Mouse (Mus musculus) T-cell, adult 2 months (primary cell): Measurements from ENCODE around the gene Rhbg.

Experiments
- DNase-seq: peaks from one replicate; pipeline ENCODE4 v3.0.0; 2022; ENCODE audit warnings: low spot score

Gene Rhbg

GRCm38 (mm10) chr3:88206901-88207371 is 47.6 kb downstream of the Rhbg start:
- DNase-seq: no peak

DNA sequence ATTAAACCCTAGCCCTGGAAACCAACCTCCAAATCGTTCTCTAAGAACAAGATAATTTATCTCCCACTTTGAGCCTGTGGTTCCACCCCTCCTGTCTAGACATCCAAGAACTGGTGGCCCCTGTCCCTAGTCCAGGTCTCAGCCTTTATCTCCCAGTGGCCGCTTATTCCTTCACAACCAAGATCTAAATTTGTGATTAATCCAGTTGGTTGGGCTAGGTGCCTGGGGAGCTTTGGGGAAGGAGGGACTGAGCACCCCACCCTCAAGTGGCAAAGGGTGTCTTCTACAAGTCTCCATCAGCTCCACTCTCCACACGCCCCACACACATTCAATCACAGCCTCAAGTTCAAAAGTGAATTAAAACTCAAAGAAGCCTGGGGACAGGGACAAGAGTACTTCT is 48.0 kb downstream of the Rhbg start:
- no peak for DNase-seq

- DNase-seq: no peak
These were observed 48.7 kb downstream of the Rhbg start for GRCm38 (mm10) chr3:88205563-88206491.

DNA sequence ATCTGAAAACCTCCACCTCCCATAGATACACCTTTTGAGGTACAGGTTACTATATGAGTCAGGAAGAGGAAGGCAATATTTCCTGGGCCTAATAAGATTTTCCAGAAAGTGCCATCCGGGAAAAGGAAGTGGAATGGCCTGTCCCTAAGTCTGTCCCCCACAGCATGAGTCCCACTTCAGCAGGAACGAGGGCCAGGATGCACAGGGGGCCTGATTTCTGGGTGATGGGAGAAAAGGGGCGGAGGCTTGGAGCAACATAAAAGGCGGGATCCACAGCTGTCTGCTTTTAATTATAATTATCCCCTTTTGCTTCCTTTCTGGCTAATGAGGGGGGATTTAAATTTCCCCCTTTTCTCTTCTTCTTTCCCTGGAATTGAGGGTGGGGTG is 49.3 kb downstream of the Rhbg start:
- no peak for DNase-seq

DNA sequence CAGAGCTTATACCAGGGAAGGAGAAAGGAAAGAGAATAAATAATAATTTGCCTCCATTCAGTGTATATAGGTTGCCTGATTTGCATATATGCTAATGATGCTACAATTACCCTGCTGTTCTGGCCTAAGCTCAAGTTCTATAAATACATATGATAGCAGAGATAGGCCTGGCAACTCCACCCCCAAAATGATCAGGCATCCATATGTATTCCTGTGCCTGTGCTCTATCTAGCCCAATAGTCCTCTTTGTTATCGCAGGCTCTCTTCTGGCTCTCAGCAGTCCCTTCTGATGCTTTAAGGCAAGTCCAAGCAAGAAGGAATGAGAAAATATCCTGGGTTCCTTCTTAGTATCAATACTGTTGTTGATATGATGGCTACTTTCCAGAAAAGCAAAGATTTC is 49.8 kb downstream of the Rhbg start:
- DNase-seq: no peak

DNA sequence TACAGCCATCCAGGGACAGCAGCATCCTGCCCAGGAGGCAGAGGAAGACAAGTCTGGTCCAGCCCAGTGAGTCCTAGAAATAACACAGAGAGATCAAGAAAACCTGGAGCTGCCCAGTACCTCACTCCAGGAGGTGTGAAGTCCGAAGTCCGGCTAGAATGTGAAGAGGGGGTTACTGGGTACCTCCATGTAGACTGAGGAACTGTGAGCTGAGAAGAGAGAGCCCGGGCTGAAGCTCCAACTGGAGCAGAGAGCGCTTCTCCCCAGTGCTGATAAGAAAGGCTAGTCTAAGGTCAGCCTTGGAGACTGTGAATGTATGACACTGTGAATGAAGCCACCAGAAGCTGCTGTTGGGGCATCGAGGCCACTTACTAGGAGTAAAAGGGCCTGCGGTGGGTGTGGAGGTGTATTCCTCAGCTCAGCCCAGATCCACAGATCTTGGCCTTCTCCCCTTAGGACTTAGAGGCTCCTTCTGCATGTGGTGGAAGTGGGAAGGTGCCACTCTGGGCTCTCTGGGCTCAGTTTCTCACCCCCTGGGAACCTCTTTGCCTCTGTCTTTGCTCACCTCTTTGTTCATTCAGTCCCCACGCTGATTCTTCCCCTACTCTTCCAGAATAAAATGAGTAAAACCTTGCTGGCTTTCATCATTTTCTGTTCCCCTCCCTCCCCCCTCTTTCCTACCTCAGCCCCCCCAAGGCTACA is 50.4 kb downstream of the Rhbg start:
- no peak for DNase-seq

- DNase-seq: no peak
These were observed 51.1 kb downstream of the Rhbg start for GRCm38 (mm10) chr3:88203456-88203855.

DNA sequence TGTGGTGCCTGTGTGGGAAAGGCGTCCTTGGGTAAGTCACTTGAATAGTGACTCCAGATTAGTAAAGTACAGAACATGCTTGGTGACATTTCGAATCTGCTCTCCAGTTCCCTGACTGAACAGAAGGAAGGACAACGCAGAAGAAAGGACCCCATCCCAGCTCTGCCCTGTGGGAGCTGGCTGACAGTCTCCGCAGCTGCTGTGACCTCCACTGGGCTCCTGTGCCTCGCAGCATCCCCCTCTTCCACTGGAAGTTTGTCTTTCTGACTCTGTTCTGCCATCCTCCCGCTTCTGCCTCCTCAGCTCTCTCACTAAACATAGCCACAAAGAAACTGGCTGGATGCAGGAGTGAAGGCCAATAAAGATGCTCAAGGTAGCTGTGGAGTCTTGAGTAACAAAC is 51.5 kb downstream of the Rhbg start:
- no peak for DNase-seq

DNA sequence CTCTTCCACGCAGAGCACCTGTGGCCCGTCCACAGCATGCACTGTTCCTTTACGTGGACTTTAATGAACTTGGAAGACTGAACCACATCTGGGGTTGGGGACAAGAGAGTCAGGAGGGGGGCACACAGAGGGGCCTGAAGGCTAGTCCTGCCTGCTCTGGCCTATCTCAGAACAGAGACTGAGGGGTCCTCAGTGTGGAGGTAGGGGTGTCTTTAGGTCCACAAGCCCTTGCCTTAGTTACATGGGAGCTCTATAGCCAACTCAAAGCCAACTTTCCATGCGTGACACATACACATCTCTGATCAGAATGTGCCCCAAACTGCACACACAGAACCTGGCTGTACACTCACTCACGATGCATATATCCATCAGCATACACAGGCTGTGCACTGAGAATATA is 52.9 kb downstream of the Rhbg start:
- no peak for DNase-seq

GRCm38 (mm10) chr3:88200972-88201330 is 53.6 kb downstream of the Rhbg start:
- peak; percentile 33 for DNase-seq

GRCm38 (mm10) chr3:88200161-88200971 is 54.1 kb downstream of the Rhbg start:
- no peak for DNase-seq

- no peak for DNase-seq
These were observed 54.9 kb downstream of the Rhbg start for GRCm38 (mm10) chr3:88199541-88200110.

DNA sequence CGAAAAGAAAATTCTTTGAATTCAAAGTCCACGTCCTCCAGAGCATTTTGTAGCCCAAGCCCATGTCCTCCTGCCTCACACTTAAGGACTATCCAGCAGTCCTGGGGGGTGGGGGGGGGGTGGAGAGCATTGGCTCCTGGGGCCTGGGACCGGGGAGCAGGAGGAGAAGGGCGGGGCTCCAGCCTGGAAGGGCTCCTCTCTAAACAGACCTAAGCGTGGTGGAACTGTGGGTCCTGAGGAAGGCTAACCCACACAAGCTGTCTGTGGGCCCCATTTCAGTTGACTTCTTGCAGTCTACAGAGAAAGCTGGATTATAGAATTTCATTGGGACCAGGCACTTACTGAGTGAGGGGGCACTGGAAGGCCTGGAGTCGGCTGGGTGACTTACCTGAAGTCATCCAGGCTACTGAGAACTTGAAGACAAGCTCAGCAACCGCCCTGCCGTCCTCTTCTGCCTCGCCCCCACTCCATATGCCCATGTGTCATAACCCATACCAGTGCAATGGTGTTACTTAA is 55.9 kb downstream of the Rhbg start:
- no peak for DNase-seq

DNA sequence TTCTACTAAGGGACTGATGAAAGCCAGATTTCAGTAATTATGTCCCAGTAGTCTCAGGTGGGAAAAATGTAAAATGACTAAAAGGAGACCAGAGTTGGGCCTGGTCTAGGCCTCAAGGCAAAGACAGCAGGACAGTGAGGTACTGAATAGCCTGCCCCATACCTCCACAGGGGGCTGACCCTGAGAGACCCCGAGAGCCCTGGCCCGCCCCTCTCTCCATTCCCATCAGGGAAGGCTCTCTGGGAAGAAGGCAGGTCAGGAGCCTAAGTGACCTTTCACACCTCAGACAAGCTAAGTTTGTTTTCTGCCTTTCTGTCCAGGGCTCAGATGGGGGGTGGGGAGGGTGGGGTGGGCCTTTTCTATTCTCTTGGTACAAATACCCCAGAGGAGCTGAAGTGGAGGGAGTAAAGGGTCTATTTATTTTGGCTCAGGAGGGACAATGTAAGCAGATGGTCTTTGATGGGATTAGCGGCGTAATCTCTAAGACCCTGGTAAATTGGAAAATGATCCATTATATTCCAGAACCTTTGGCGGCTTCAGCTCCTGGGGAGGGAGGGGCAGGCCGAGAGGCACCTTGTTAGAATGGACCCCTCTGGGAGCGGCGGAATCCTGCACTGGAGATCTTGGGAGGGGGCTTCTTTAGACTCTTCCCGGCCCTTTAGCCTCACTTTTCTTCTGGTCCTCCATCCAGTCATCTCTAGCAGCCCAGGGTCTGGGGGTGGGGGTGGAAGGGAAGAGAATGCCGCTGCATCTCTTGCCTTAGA is 56.6 kb downstream of the Rhbg start:
- no peak for DNase-seq
